Mouse (Mus musculus): ENCODE measurements at regions not wholly inside any gene's neighbourhood (a gene's known extent, or its start where the extent isn't known, plus 50 kb on each side); places are given as distances from the start of the nearest gene placed in this dataset.

DNA sequence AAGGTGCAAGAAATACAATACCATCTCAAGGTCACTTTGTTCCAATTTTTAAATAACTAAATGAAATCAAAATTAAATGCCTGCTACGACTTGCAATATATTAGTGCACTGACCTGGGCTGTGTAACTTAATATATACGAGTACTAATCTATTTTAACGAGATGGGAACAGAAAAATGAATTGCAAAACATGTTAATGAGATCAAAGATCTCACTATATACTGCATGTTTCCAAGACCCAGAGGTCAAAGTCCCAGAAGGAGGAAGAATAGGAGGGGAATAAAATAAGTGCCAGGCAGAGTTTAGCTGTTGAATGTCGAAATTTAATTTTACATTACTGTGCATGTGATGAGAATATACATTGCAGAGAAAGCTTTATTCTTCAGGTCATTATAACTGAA, 614.7 kb downstream of the Kctd8 start:
- no peak for TF ChIP-seq CTCF (IDR thresholded peaks at IDR 0.05; ENCODE audit: borderline replicate concordance, extremely low read depth, insufficient read depth, insufficient read length)
- no peak for TF ChIP-seq POLR2A (IDR thresholded peaks at IDR 0.05; ENCODE audit: borderline replicate concordance, extremely low read depth, insufficient read depth, insufficient read length, poor library complexity, severe bottlenecking)
